Mouse (Mus musculus) midbrain, embryonic 16.5 days (tissue): Measurements from ENCODE around the gene Tmigd3. TPM values are rescaled to one million over a fixed set of nuclear protein-coding genes. Genes with fewer than 3 reads are reported as not detected.
"Not testable (repeated sequence)": the region's sequence is repeated elsewhere in the genome, so short reads cannot be mapped to it uniquely, and the experiment has no call there.

Experiments
- ATAC-seq: fragments of 200-750 bp; cut with Nextera tagmentation; 2 replicates; pipeline ENCODE4 v1.8.0; 2017; ENCODE audit warnings: moderate TSS enrichment
- H3K27ac ChIP-seq: fragments of 300-500 bp; sonication (generic); 2 replicates; pipeline ENCODE4 v1.5.1; 2014; ENCODE audit warnings: mild to moderate bottlenecking, low read length, mixed read lengths
- H3K27me3 ChIP-seq: fragments of 300-500 bp; sonication (generic); 2 replicates; pipeline ENCODE4 v1.6.1; 2014; ENCODE audit warnings: low read depth, low read length, mixed read lengths; ENCODE audit not compliant: control insufficient read depth, insufficient read depth
- H3K36me3 ChIP-seq: fragments of 300-500 bp; sonication (generic); 2 replicates; pipeline ENCODE4 v1.6.1; 2014; ENCODE audit warnings: mild to moderate bottlenecking, low read length, moderate library complexity, mixed read lengths; ENCODE audit not compliant: control insufficient read depth, insufficient read depth
- H3K4me1 ChIP-seq: fragments of 300-500 bp; sonication (generic); 2 replicates; pipeline ENCODE4 v1.6.1; 2014; ENCODE audit warnings: mild to moderate bottlenecking, low read length, mixed read lengths; ENCODE audit not compliant: control insufficient read depth, insufficient read depth
- H3K4me2 ChIP-seq: fragments of 300-500 bp; sonication (generic); 2 replicates; pipeline ENCODE4 v1.6.1; 2014; ENCODE audit warnings: mild to moderate bottlenecking, low read length, mixed read lengths
- H3K4me3 ChIP-seq: fragments of 300-500 bp; sonication (generic); 2 replicates; pipeline ENCODE4 v1.5.1; 2014; ENCODE audit warnings: low read depth, mild to moderate bottlenecking, low read length, moderate library complexity, mixed read lengths
- H3K9ac ChIP-seq: fragments of 300-500 bp; sonication (generic); 2 replicates; pipeline ENCODE4 v1.6.1; 2014; ENCODE audit warnings: low read depth, low read length, mixed read lengths
- H3K9me3 ChIP-seq: fragments of 300-500 bp; sonication (generic); replicated peaks from 2 replicates; pipeline ENCODE4 v1.6.1; 2014; ENCODE audit warnings: mild to moderate bottlenecking, low read length, mixed read lengths; ENCODE audit not compliant: control insufficient read depth, poor library complexity, severe bottlenecking
- WGBS: fragments of 180-500 bp; shearing (Covaris S2); extraction: QIAGEN DNeasy Blood & Tissue Kit; methylation state at CpG from one replicate; pipeline ENCODE4 v1.1.7; 2014; 5-methylcytosine and 5-hydroxymethylcytosine counted together
- polyA plus RNA-seq: library from polyadenylated mRNA; unstranded; fragments of >200 nt; fragmentation: Nextera tagmentation; extraction: Ambion mirVana; gene quantifications from 2 replicates; pipeline ENCODE4 v1.2.1, GENCODE M21; 2015

Gene Tmigd3
- polyA plus RNA-seq, 1 experiment from 2014 or later: not detected

DNA sequence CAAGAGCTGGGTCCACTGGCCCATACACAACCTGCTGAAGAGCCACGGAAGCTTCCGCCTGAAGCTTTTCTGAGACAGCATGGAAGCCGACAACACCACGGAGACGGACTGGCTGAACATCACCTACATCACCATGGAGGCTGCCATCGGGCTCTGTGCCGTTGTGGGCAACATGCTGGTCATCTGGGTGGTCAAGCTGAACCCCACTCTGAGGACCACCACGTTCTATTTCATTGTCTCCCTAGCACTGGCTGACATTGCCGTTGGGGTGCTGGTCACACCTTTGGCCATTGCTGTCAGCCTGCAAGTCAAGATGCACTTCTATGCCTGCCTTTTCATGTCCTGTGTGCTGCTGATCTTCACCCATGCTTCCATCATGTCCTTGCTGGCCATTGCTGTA is 34.0 kb downstream of the Tmigd3 start:
- no peak overlapping the region for H3K9ac ChIP-seq
- no peak for ATAC-seq
- no peak overlapping the region for H3K27ac ChIP-seq
- H3K4me1 ChIP-seq: no peaks in the 10 kb centered on the region
- H3K36me3 ChIP-seq: no peaks in the 10 kb centered on the region
- WGBS: 92% methylated on average over 9 of the region's 9 CpGs
- no peak overlapping the region for H3K4me2 ChIP-seq
- H3K4me3 ChIP-seq: no peak overlapping the region
- H3K9me3 ChIP-seq: no peaks in the 10 kb centered on the region
- no peaks in the 10 kb centered on the region for H3K27me3 ChIP-seq

DNA sequence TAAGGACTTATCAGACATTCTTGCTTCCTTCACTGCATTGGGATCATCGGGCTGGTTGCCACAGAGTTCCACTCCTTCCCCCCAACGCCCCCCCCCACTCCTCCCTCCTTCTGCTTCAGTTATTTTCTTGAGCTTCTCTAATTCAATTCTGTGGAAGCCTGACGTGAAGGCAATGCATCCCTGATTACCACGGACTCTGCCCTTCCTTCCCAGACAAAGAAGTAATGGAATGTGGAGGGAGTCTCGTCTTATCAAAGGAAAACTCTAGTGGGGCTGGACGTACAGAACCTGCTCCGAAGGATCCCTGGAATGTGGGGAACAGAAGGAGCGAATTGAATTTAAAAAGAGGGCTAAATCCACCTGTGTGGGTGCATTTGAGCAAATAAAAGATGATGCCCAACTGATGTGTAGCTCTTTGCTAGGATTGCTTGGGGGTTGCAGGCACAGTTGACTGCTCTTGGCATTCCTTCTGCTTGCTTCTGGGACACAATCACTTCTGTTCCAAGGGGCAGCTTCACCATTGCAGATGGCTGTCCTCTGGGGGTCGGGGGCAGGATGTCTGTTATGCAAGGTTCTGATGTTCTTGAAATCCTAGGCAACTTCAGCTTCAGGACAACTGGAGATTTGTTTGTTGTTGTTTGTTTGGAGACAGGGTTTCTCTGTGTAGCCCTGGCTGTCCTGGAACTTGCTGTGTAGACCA is 37.4 kb downstream of the Tmigd3 start:
- no peak for ATAC-seq
- Histone ChIP-seq H3K9me3 (no peaks in the 10 kb centered on the region), H3K27ac (no peak overlapping the region), H3K4me1 (no peaks in the 10 kb centered on the region), H3K36me3 (no peaks in the 10 kb centered on the region), H3K4me2 (no peak overlapping the region), H3K9ac (no peak overlapping the region), H3K27me3 (no peaks in the 10 kb centered on the region), H3K4me3 (no peak overlapping the region)
- 36% methylated on average over 9 of the region's 9 CpGs for WGBS

DNA sequence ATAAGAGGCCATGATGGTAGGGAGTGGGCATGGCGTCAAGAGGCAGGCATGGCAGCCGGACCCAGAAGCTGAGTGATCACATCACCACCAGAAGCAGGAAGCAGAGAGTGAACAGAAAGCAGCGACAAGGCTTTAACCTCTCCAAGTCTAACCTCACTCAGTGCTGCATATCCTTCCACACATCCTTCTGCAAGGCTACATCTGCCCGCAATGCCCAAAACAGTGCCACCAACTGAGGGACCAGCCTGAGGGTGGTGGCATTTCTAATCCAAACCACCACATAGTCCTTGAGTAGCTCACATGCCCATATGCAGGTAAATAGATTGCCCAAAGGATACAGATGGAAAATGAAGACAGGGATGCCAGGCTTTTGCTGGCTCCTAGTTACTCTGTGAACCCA is 38.3 kb downstream of the Tmigd3 start:
- H3K4me3 ChIP-seq: no peak overlapping the region
- no peaks in the 10 kb centered on the region for H3K9me3 ChIP-seq
- no peak overlapping the region for H3K9ac ChIP-seq
- no peak overlapping the region for H3K4me2 ChIP-seq
- H3K27me3 ChIP-seq: no peaks in the 10 kb centered on the region
- no peak for ATAC-seq
- no peaks in the 10 kb centered on the region for H3K36me3 ChIP-seq
- no peaks in the 10 kb centered on the region for H3K4me1 ChIP-seq
- H3K27ac ChIP-seq: no peak overlapping the region
- WGBS: 96% methylated on average over 4 of the region's 4 CpGs

- Histone ChIP-seq H3K9ac (no peak overlapping the region), H3K4me2 (no peak overlapping the region), H3K36me3 (no peaks in the 10 kb centered on the region), H3K9me3 (no peaks in the 10 kb centered on the region), H3K4me1 (no peaks in the 10 kb centered on the region), H3K27ac (no peak overlapping the region), H3K27me3 (no peaks in the 10 kb centered on the region), H3K4me3 (no peak overlapping the region)
- no peak for ATAC-seq
- WGBS: 82% methylated on average over 11 of the region's 11 CpGs
These were observed 40.0 kb downstream of the Tmigd3 start for GRCm38 (mm10) chr3:105910519-105911190.

- H3K27me3 ChIP-seq: no peaks in the 10 kb centered on the region
- H3K4me2 ChIP-seq: no peak overlapping the region
- H3K27ac ChIP-seq: no peak overlapping the region
- H3K9me3 ChIP-seq: no peaks in the 10 kb centered on the region
- no peak for ATAC-seq
- no peak overlapping the region for H3K4me3 ChIP-seq
- H3K4me1 ChIP-seq: no peaks in the 10 kb centered on the region
- no peak overlapping the region for H3K9ac ChIP-seq
- no peaks in the 10 kb centered on the region for H3K36me3 ChIP-seq
- WGBS: 88% methylated on average over 9 of the region's 9 CpGs
These were observed 41.6 kb downstream of the Tmigd3 start for GRCm38 (mm10) chr3:105912097-105912880.

GRCm38 (mm10) chr3:105913839-105914681 is 43.4 kb downstream of the Tmigd3 start:
- 82% methylated on average over 10 of the region's 10 CpGs for WGBS
- H3K9ac ChIP-seq: no peak overlapping the region
- no peaks in the 10 kb centered on the region for H3K4me1 ChIP-seq
- no peak overlapping the region for H3K4me3 ChIP-seq
- ATAC-seq: no peak
- no peaks in the 10 kb centered on the region for H3K36me3 ChIP-seq
- H3K27ac ChIP-seq: no peak overlapping the region
- H3K9me3 ChIP-seq: no peaks in the 10 kb centered on the region
- H3K27me3 ChIP-seq: no peaks in the 10 kb centered on the region
- H3K4me2 ChIP-seq: no peak overlapping the region

DNA sequence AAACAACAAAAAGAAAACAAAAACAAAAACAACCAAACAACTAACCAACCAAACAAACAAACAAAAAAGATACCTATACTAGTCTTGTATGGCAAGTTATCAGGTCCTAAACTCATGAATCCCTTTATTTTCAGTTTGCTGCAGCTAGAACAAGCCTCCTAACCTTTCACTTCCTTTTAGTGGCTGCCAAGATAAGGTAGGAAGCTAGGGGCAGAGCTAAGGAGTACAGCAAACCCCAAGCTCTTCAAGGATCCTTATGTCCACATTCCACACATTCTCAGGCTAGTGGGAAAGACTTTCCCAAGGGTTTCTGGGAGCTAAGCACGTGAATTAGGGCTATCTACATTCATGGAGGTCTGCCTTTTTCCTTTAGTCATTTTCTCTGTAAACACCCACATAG is 44.6 kb downstream of the Tmigd3 start:
- WGBS: 47% methylated on average over 1 of the region's 1 CpGs
- Histone ChIP-seq H3K9ac (no peak overlapping the region), H3K36me3 (no peaks in the 10 kb centered on the region), H3K9me3 (no peaks in the 10 kb centered on the region), H3K27me3 (no peaks in the 10 kb centered on the region), H3K4me2 (no peak overlapping the region), H3K27ac (no peak overlapping the region), H3K4me1 (no peaks in the 10 kb centered on the region), H3K4me3 (no peak overlapping the region)
- ATAC-seq: no peak

GRCm38 (mm10) chr3:105916455-105916854 is 45.8 kb downstream of the Tmigd3 start:
- H3K9me3 ChIP-seq, H3K4me3 ChIP-seq, H3K27me3 ChIP-seq, H3K4me1 ChIP-seq, H3K9ac ChIP-seq, H3K36me3 ChIP-seq, H3K4me2 ChIP-seq, H3K27ac ChIP-seq, ATAC-seq: not testable (repeated sequence)
